In the genomic region with DNA sequence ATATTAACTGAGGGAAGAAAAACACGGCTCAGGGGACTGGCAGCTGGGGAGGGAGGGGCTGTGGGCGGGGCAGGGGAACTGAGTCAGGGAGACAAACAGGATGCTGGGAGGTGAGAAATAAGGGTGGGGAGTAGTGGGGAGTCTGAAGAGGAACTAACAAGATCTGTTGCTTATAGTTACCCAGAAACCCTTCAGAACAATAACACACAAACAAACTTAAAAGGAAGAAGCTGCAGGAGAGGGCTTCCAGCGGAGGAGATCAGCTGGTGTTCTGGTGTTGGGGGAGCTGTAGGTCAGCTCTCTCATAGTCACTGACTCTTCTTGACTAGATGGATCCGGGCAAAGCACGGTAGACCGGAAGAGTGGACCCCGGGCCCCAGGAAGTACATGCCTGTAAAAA, we compare ENCODE assay signal across 12 mouse cellular contexts. TPM values are rescaled to one million over a fixed set of nuclear protein-coding genes. Genes with fewer than 3 reads are reported as not detected.
DNase-seq lines count a peak whose midpoint lies in the region; ATAC-seq and TF ChIP-seq lines count a peak whose summit lies in the region.
"Had no signal": no experiment of that assay in that cellular context is flagged by ENCODE, and none has a peak within 500 bp of the region (broad histone marks: within the 10 kb centered on the region; RNA-seq: fewer than 3 reads in every experiment).

No protein-coding gene starts in this region.

- 17% methylated on average over 7 of the region's 7 CpGs for WGBS in liver, embryonic 12.5 days (ENCODE audit: insufficient replicate concordance)
- 81% methylated on average over 7 of the region's 7 CpGs for WGBS in forebrain, embryonic 10.5 days

- H3K4me1 ChIP-seq in liver, embryonic 12.5 days: peaks cover 28% of the 10 kb centered on the region
- H3K4me1 ChIP-seq in forebrain, embryonic 10.5 days: peaks cover 9% of the 10 kb centered on the region
- H3K4me1 ChIP-seq: forebrain, embryonic 12.5 days; megakaryocyte, embryonic 14.5 days had no signal

- H3K27ac ChIP-seq in liver, embryonic 12.5 days: peak overlapping the region; percentile 30; the same call in 1 of the 2 replicates
- no peak overlapping the region for H3K27ac ChIP-seq in forebrain, embryonic 10.5 days
- H3K27ac ChIP-seq in left cerebral cortex, adult 2 months: no peak overlapping the region
- H3K27ac ChIP-seq: forebrain, embryonic 12.5 days had no signal

- no peaks in the 10 kb centered on the region for H3K27me3 ChIP-seq in liver, embryonic 12.5 days (replicated peaks)
- no peaks in the 10 kb centered on the region for H3K27me3 ChIP-seq in forebrain, embryonic 10.5 days (ENCODE audit: poor library complexity, severe bottlenecking)
- H3K27me3 ChIP-seq: forebrain, embryonic 12.5 days had no signal

- no peaks in the 10 kb centered on the region for H3K36me3 ChIP-seq in liver, embryonic 12.5 days
- no peaks in the 10 kb centered on the region for H3K36me3 ChIP-seq in forebrain, embryonic 10.5 days (replicated peaks)
- H3K36me3 ChIP-seq: forebrain, embryonic 12.5 days had no signal

- no peaks in the 10 kb centered on the region for H3K9me3 ChIP-seq in liver, embryonic 12.5 days (replicated peaks)
- no peaks in the 10 kb centered on the region for H3K9me3 ChIP-seq in forebrain, embryonic 10.5 days
- H3K9me3 ChIP-seq: forebrain, embryonic 12.5 days had no signal

- intact Hi-C loops in left cerebral cortex, adult 2 months (cut with DNase I): no loop called here

- no peak overlapping the region for H3K9ac ChIP-seq in liver, embryonic 12.5 days
- H3K9ac ChIP-seq: forebrain, embryonic 12.5 days had no signal

- H3K4me3 ChIP-seq in liver, embryonic 12.5 days: no peak overlapping the region
- no peak overlapping the region for H3K4me3 ChIP-seq in forebrain, embryonic 10.5 days
- no peak overlapping the region for H3K4me3 ChIP-seq in left cerebral cortex, adult 2 months
- H3K4me3 ChIP-seq: forebrain, embryonic 12.5 days; megakaryocyte, embryonic 14.5 days had no signal

- 0 out of 2 replicates have a peak, but pooled peaks have one; percentile 15 for ATAC-seq in liver, embryonic 12.5 days

- peak; percentile 37 for DNase-seq in A20 (ENCODE audit: low read depth, low spot score)
- peak; percentile 52 for DNase-seq in ES-CJ7 (ENCODE audit: low read depth, low spot score)
- DNase-seq in naive thymus-derived CD4-positive, alpha-beta T cell, adult 2 months (ENCODE audit: low read depth): peak; percentile 74
- no peak for DNase-seq in forebrain, embryonic 10.5 days (ENCODE audit: extremely low spot score, low spot score)
- no peak for DNase-seq in left cerebral cortex, adult 2 months (ENCODE audit: extremely low spot score in 1 of 2, low spot score in 2 of 2)
- DNase-seq in right cerebral cortex, adult 18-20 months: no peak
- no peak for DNase-seq in ovary, postnatal 10 days (ENCODE audit: low spot score)
- DNase-seq: cerebellum, postnatal 10 days; kidney, adult 11 months had no signal

- peak overlapping the region; percentile 29 for H3K4me2 ChIP-seq in liver, embryonic 12.5 days
- H3K4me2 ChIP-seq: forebrain, embryonic 12.5 days had no signal

- TF ChIP-seq CTCF in left cerebral cortex, adult 2 months (IDR thresholded peaks at IDR 0.05): no peak

RNA-seq across cellular contexts. Expression of gene Klf3, which starts 22.4 kb away (rescaled TPM):
- polyA plus RNA-seq in liver, embryonic 12.5 days (2016; fragmentation: Nextera tagmentation; extraction: Ambion mirVana): 91.2 and 105 TPM in 2 replicates
- 43.0 and 50.0 TPM in 2 replicates for polyA plus RNA-seq in forebrain, embryonic 10.5 days (2016; fragmentation: Nextera tagmentation; extraction: Ambion mirVana)
- 10 to 100 TPM; 28.4 to 35.8 TPM for total RNA-seq in left cerebral cortex, adult 2 months (2021)

Comparison
In these comparisons a context has a peak if more than half of its experiments do, and no peak if none do; other contexts are left out.
1. DNase-seq: peak in A20 (single experiment), ES-CJ7 (single experiment) and naive thymus-derived CD4-positive, alpha-beta T cell, adult 2 months (single experiment); none in forebrain, embryonic 10.5 days (single experiment), left cerebral cortex, adult 2 months (0 of 2), right cerebral cortex, adult 18-20 months (single experiment) and ovary, postnatal 10 days (single experiment).